Mouse (Mus musculus) liver, embryonic 11.5 days (tissue): Measurements from ENCODE around the gene Hmcn2. TPM values are rescaled to one million over a fixed set of nuclear protein-coding genes. Genes with fewer than 3 reads are reported as not detected.

Source experiments
- ATAC-seq: fragments of 200-750 bp; cut with Nextera tagmentation; replicated peaks from 2 replicates; pipeline ENCODE4 v1.8.0; 2017; ENCODE audit warnings: moderate number of reproducible peaks, mild to moderate bottlenecking, moderate TSS enrichment, moderate library complexity; ENCODE audit not compliant: low FRiP score
- DNase-seq: peaks from one replicate; pipeline ENCODE4 v3.0.0-alpha.2; 2017; ENCODE audit warnings: low spot score
- H3K27ac ChIP-seq: fragments of 300-500 bp; sonication (generic); 2 replicates; pipeline ENCODE4 v1.5.1; 2014; ENCODE audit warnings: mild to moderate bottlenecking, low read depth, low read length, control low read depth
- H3K27me3 ChIP-seq: fragments of 300-500 bp; sonication (generic); replicated peaks from 2 replicates; pipeline ENCODE4 v1.6.1; 2014; ENCODE audit warnings: low read length, mixed read lengths; ENCODE audit not compliant: control insufficient read depth, insufficient read depth
- H3K36me3 ChIP-seq: fragments of 300-500 bp; sonication (generic); 2 replicates; pipeline ENCODE4 v1.6.1; 2014; ENCODE audit warnings: mild to moderate bottlenecking, low read length, moderate library complexity, mixed read lengths; ENCODE audit not compliant: control insufficient read depth, insufficient read depth
- H3K4me1 ChIP-seq: fragments of 300-500 bp; sonication (generic); replicated peaks from 2 replicates; pipeline ENCODE4 v1.6.1; 2014; ENCODE audit warnings: low read length, mixed read lengths; ENCODE audit not compliant: control insufficient read depth, insufficient read depth
- H3K4me2 ChIP-seq: fragments of 300-500 bp; sonication (generic); 2 replicates; pipeline ENCODE4 v1.6.1; 2014; ENCODE audit warnings: mild to moderate bottlenecking, control low read depth, moderate library complexity
- H3K4me3 ChIP-seq: fragments of 300-500 bp; sonication (generic); 2 replicates; pipeline ENCODE4 v1.5.1; 2014; ENCODE audit warnings: low read depth, low read length, control low read depth
- H3K9ac ChIP-seq: fragments of 300-500 bp; sonication (generic); 2 replicates; pipeline ENCODE4 v1.6.1; 2014; ENCODE audit warnings: low read depth, low read length, control low read depth
- H3K9me3 ChIP-seq: fragments of 300-500 bp; sonication (generic); 2 replicates; pipeline ENCODE4 v1.6.1; 2016; ENCODE audit warnings: low read length, inconsistent platforms, mixed read lengths; ENCODE audit not compliant: control insufficient read depth
- WGBS: fragments of 180-500 bp; shearing (Covaris S2); extraction: QIAGEN DNeasy Blood & Tissue Kit; methylation state at CpG from one replicate; pipeline ENCODE4 v1.1.7; 2014; 5-methylcytosine and 5-hydroxymethylcytosine counted together
- polyA plus RNA-seq: library from polyadenylated mRNA; unstranded; fragments of >200 nt; fragmentation: Nextera tagmentation; extraction: Ambion mirVana; gene quantifications from 2 replicates; pipeline ENCODE4 v1.2.1, GENCODE M21; 2014

The Hmcn2 gene
- polyA plus RNA-seq, 1 experiment from 2014 or later = 0.10 TPM

- no peak overlapping the region for H3K4me3 ChIP-seq
- no peaks in the 10 kb centered on the region for H3K9me3 ChIP-seq
- H3K27ac ChIP-seq = no peak overlapping the region
- no peaks in the 10 kb centered on the region; the same call in 1 of the 2 replicates for H3K4me1 ChIP-seq
- no peak overlapping the region for H3K4me2 ChIP-seq
- WGBS = 24% methylated on average over 2 of the region's 2 CpGs
- peaks cover 55% of the 10 kb centered on the region for H3K27me3 ChIP-seq
- no peak for ATAC-seq
- H3K36me3 ChIP-seq = no peaks in the 10 kb centered on the region
- no peak overlapping the region for H3K9ac ChIP-seq
- DNase-seq = no peak
Observed at GRCm38 (mm10) chr2:31318162-31318561, 3.9 kb downstream of the Hmcn2 start.

GRCm38 (mm10) chr2:31319200-31319599 lies 5.0 kb downstream of the Hmcn2 start:
- ATAC-seq (no peak), DNase-seq (no peak)
- Histone ChIP-seq H3K4me3 (no peak overlapping the region), H3K36me3 (no peaks in the 10 kb centered on the region), H3K4me1 (no peaks in the 10 kb centered on the region), H3K27me3 (peaks cover 44% of the 10 kb centered on the region), H3K27ac (no peak overlapping the region), H3K4me2 (no peak overlapping the region), H3K9me3 (no peaks in the 10 kb centered on the region), H3K9ac (no peak overlapping the region)
- 74% methylated on average over 2 of the region's 2 CpGs for WGBS

- ATAC-seq (no peak), DNase-seq (no peak)
- H3K4me3 ChIP-seq = no peak overlapping the region
- H3K4me2 ChIP-seq = no peak overlapping the region
- H3K27me3 ChIP-seq = no peaks in the 10 kb centered on the region
- H3K27ac ChIP-seq = no peak overlapping the region
- no peak overlapping the region for H3K9ac ChIP-seq
- no peaks in the 10 kb centered on the region for H3K36me3 ChIP-seq
- H3K4me1 ChIP-seq = no peaks in the 10 kb centered on the region
- no peaks in the 10 kb centered on the region for H3K9me3 ChIP-seq
- 69% methylated on average over 10 of the region's 10 CpGs for WGBS
Observed at GRCm38 (mm10) chr2:31327186-31327585, 13.0 kb downstream of the Hmcn2 start.

- Histone ChIP-seq H3K27me3 (no peaks in the 10 kb centered on the region), H3K4me3 (no peak overlapping the region), H3K27ac (no peak overlapping the region), H3K36me3 (no peaks in the 10 kb centered on the region), H3K4me2 (no peak overlapping the region), H3K9me3 (no peaks in the 10 kb centered on the region), H3K4me1 (0 out of 2 replicates have a peak, but pooled peaks cover 3% of the 10 kb centered on the region), H3K9ac (no peak overlapping the region)
- ATAC-seq (no peak), DNase-seq (no peak)
- WGBS = 52% methylated on average over 12 of the region's 12 CpGs
Observed at GRCm38 (mm10) chr2:31337706-31338330, 23.6 kb downstream of the Hmcn2 start.

- Histone ChIP-seq H3K4me3 (no peak overlapping the region), H3K27ac (no peak overlapping the region), H3K36me3 (no peaks in the 10 kb centered on the region), H3K9ac (no peak overlapping the region), H3K27me3 (no peaks in the 10 kb centered on the region), H3K4me1 (0 out of 2 replicates have a peak, but pooled peaks cover 3% of the 10 kb centered on the region), H3K9me3 (no peaks in the 10 kb centered on the region), H3K4me2 (no peak overlapping the region)
- WGBS = 41% methylated on average over 9 of the region's 9 CpGs
- DNase-seq (no peak), ATAC-seq (no peak)
Observed at GRCm38 (mm10) chr2:31339826-31340225, 25.6 kb downstream of the Hmcn2 start.

- Histone ChIP-seq H3K27ac (no peak overlapping the region), H3K9ac (no peak overlapping the region), H3K4me1 (0 out of 2 replicates have a peak, but pooled peaks cover 3% of the 10 kb centered on the region), H3K27me3 (no peaks in the 10 kb centered on the region), H3K4me2 (no peak overlapping the region), H3K9me3 (no peaks in the 10 kb centered on the region), H3K36me3 (no peaks in the 10 kb centered on the region), H3K4me3 (no peak overlapping the region)
- ATAC-seq (no peak), DNase-seq (no peak)
- WGBS = 68% methylated on average over 8 of the region's 8 CpGs
Observed at GRCm38 (mm10) chr2:31341726-31342535, 27.7 kb downstream of the Hmcn2 start.

GRCm38 (mm10) chr2:31346096-31346495 lies 31.9 kb downstream of the Hmcn2 start:
- H3K4me1 ChIP-seq = no peaks in the 10 kb centered on the region
- WGBS = 32% methylated on average over 12 of the region's 12 CpGs
- ATAC-seq (no peak), DNase-seq (peak; percentile 63)
- no peaks in the 10 kb centered on the region for H3K9me3 ChIP-seq
- H3K27ac ChIP-seq = no peak overlapping the region
- H3K36me3 ChIP-seq = no peaks in the 10 kb centered on the region
- H3K9ac ChIP-seq = no peak overlapping the region
- no peaks in the 10 kb centered on the region for H3K27me3 ChIP-seq
- no peak overlapping the region for H3K4me3 ChIP-seq
- no peak overlapping the region for H3K4me2 ChIP-seq

- Histone ChIP-seq H3K27ac (no peak overlapping the region), H3K9ac (no peak overlapping the region), H3K4me2 (no peak overlapping the region), H3K4me1 (no peaks in the 10 kb centered on the region), H3K36me3 (no peaks in the 10 kb centered on the region), H3K27me3 (no peaks in the 10 kb centered on the region), H3K4me3 (no peak overlapping the region), H3K9me3 (no peaks in the 10 kb centered on the region)
- DNase-seq = no peak
- no peak for ATAC-seq
- 87% methylated on average over 3 of the region's 3 CpGs for WGBS
Observed at GRCm38 (mm10) chr2:31348373-31348772, 34.2 kb downstream of the Hmcn2 start.

GRCm38 (mm10) chr2:31348850-31349249 lies 34.6 kb downstream of the Hmcn2 start:
- H3K4me1 ChIP-seq = no peaks in the 10 kb centered on the region
- no peaks in the 10 kb centered on the region for H3K9me3 ChIP-seq
- no peak overlapping the region for H3K27ac ChIP-seq
- H3K27me3 ChIP-seq = no peaks in the 10 kb centered on the region
- no peak overlapping the region for H3K4me3 ChIP-seq
- no peak overlapping the region for H3K4me2 ChIP-seq
- H3K36me3 ChIP-seq = no peaks in the 10 kb centered on the region
- no peak for DNase-seq
- ATAC-seq = no peak
- WGBS = 52% methylated on average over 5 of the region's 5 CpGs
- no peak overlapping the region for H3K9ac ChIP-seq
